Mouse (Mus musculus): ENCODE results near the gene Tmcc2. TPM values are rescaled to one million over a fixed set of nuclear protein-coding genes. Genes with fewer than 3 reads are reported as not detected.
A peak's percentile ranks its signal among the peaks of the same experiment; 100 is the strongest.
"Not testable (repeated sequence)": the region's sequence is repeated elsewhere in the genome, so short reads cannot be mapped to it uniquely, and the experiment has no call there.

The Tmcc2 gene
- polyA plus RNA-seq, 1 experiment from 2014 or later = 10.7 TPM

DNA sequence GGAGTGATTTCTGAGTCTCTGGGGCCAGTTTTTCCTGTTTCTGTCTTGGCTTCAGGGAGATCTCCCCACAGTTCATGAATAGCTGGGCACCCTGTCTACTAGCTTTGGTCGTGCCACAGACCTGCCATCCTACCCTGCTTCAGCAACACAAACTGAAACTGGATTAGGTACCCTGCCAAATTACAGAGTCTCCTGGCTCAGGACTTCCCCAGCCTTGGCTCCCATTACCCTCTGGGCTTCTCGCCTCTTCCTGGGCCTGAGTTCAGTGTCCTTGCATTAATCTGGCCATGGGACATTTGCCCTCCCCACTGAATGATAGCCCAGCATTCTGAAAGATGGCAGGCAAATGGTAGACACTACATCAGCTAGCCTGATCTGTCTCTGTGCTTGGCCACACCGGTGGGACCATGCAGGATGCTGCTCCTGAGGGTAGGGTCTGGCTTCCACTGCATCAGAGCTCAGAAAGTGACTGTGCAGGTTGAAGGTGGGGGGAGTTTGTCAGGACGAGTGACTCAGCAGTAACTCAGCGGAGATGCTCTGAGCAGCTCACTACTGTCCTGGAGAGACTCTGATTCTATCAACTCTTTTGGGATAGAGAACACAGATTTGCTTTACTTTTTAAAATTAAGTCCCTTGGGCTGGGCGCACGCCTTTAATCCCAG lies 26.1 kb downstream of the Tmcc2 start:
- peaks cover 10% of the 10 kb centered on the region for H3K36me3 ChIP-seq
- no peaks in the 10 kb centered on the region for H3K27me3 ChIP-seq
- 79% methylated on average over 7 of the region's 7 CpGs for WGBS
- no peak overlapping the region for H3K9ac ChIP-seq
- H3K4me2 ChIP-seq = no peak overlapping the region
- ATAC-seq (ENCODE audit: borderline replicate concordance, extremely low read depth, low FRiP score, low TSS enrichment) = no peak
- H3K27ac ChIP-seq = no peak overlapping the region
- H3K9me3 ChIP-seq = no peaks in the 10 kb centered on the region
- H3K4me3 ChIP-seq = no peak overlapping the region
- H3K4me1 ChIP-seq = peaks cover 18% of the 10 kb centered on the region; the same call in 1 of the 2 replicates

DNA sequence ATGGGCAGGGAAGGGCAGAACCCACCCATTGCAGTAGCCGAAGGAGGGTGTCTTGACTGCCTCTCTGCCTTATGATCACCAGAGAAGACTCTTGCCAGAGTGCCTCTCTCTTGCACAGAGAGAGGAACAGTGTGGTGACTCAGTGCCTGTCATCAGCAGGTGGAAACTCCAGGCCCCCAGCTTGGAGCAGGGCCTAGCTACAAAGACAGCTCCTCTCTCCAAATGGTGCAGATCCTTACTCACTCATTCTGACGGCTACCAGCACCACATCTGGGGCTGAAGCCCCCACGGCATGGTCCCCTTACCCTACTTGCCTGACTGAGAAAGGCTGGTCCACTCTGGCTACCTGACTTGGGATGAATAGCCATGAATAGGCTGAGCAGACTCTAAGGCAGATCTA lies 26.7 kb downstream of the Tmcc2 start:
- Histone ChIP-seq H3K4me2 (no peak overlapping the region), H3K27ac (no peak overlapping the region), H3K9me3 (no peaks in the 10 kb centered on the region)

DNA sequence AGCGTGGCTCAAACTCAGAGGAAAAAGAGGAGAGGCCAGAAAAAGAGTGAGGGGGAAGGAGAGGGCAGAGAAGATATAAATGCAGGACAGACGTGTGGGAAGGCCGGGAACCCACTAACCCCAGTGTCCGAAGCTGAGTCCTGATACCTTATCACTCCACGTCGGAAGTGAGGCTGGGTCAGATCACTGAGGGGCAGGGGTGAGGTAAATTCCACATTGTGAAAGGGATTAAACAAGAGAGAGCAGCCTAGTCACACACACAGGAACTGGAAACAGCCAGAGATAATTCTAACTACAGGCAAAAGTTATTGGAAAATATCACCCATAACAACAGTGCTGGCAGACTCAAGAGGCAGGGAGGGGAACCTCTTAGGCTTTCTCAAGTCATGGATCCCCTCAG lies 29.1 kb downstream of the Tmcc2 start:
- no peak for ATAC-seq (ENCODE audit: borderline replicate concordance, extremely low read depth, low FRiP score, low TSS enrichment)
- peaks cover 36% of the 10 kb centered on the region for H3K36me3 ChIP-seq
- H3K9ac ChIP-seq = no peak overlapping the region
- 0 out of 2 replicates have a peak, but pooled peaks cover under 1% of the 10 kb centered on the region for H3K4me1 ChIP-seq
- no peak overlapping the region for H3K27ac ChIP-seq
- no peaks in the 10 kb centered on the region for H3K9me3 ChIP-seq
- no peak overlapping the region for H3K4me3 ChIP-seq
- WGBS = 55% methylated on average over 6 of the region's 6 CpGs
- H3K4me2 ChIP-seq = no peak overlapping the region
- H3K27me3 ChIP-seq = no peaks in the 10 kb centered on the region

More for the DNA sequence above, 26.7 kb downstream of the Tmcc2 start:
- 79% methylated on average over 3 of the region's 3 CpGs for WGBS
- no peaks in the 10 kb centered on the region for H3K27me3 ChIP-seq
- peaks cover 15% of the 10 kb centered on the region for H3K36me3 ChIP-seq
- H3K9ac ChIP-seq = no peak overlapping the region
- H3K4me3 ChIP-seq = no peak overlapping the region
- ATAC-seq (ENCODE audit: borderline replicate concordance, extremely low read depth, low FRiP score, low TSS enrichment) = no peak
- peaks cover 12% of the 10 kb centered on the region; the same call in 1 of the 2 replicates for H3K4me1 ChIP-seq

DNA sequence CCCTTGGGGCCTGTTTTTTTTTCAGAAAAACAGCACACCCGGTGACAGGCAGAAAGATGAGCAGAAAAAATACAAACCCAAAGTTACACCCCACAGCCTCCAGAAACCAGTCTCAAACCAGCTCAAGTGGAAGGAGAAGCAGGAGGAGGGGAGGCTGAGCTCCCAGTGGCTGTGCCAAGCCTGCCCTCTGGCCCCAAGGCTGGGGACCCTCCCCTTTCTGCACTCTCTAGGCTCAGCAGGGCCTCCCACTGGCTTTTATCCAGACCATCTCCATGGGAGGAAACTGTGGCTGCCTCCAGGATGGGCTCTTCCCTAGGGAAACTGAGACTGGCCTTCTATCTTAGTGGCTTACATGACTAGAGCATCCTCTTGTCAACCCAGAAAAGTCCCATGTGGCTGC lies 34.2 kb downstream of the Tmcc2 start:
- 41% methylated on average over 1 of the region's 1 CpGs for WGBS
- no peaks in the 10 kb centered on the region for H3K27me3 ChIP-seq
- no peak overlapping the region for H3K4me2 ChIP-seq
- H3K4me3 ChIP-seq = no peak overlapping the region
- H3K36me3 ChIP-seq = peaks cover 36% of the 10 kb centered on the region
- no peak overlapping the region for H3K27ac ChIP-seq
- no peak overlapping the region for H3K9ac ChIP-seq
- H3K4me1 ChIP-seq = peaks cover 15% of the 10 kb centered on the region
- no peaks in the 10 kb centered on the region for H3K9me3 ChIP-seq
- ATAC-seq (ENCODE audit: borderline replicate concordance, extremely low read depth, low FRiP score, low TSS enrichment) = peak; percentile 47; the same call in 1 of the 2 replicates

DNA sequence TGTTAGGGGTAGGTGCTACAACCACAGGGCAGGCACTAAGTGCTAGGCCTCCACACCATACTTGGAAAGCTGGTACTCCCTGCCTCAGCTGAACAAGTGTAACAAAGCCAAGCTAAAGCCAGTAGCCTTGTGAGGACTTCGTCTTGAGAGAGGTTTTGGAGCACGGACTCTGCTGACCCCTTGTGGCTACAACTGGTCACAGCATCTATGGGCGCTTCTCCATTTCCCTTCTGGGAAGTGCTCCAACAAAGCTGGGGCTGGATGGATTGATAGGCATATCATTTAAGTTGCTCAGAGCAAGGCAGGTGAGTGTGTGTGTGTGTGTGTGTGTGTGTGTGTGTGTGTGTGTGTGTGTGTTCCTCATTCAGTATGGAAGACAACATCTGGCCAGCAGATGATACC lies 35.2 kb downstream of the Tmcc2 start:
- Histone ChIP-seq H3K27me3 (no peaks in the 10 kb centered on the region), H3K9me3 (no peaks in the 10 kb centered on the region), H3K9ac (no peak overlapping the region), H3K4me3 (no peak overlapping the region), H3K36me3 (peaks cover 34% of the 10 kb centered on the region), H3K27ac (no peak overlapping the region), H3K4me2 (no peak overlapping the region), H3K4me1 (peaks cover 15% of the 10 kb centered on the region)
- ATAC-seq (ENCODE audit: borderline replicate concordance, extremely low read depth, low FRiP score, low TSS enrichment) = peak; percentile 48; the same call in 1 of the 2 replicates
- 0% methylated on average over 3 of the region's 3 CpGs for WGBS

DNA sequence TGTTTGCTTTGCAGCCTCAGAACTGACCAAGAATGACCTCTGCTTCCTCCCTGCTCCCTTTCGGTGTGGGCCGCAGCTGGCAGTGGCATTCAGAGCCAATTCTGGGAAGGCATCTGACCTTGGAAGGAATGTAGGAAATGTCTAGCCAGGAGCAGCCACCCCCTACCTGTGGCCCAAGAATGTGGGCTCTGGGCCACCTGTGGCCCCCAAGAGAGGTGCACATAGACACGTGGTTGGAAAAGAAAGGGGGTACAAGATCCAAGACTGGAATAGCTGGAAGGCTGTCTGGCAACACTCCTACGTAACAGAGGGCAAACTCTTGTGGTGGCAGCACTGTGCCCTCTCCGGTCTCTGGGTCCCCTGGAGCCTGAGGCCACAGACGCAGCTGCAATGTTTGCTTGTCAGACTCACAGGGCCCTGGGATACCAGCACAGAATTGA lies 35.9 kb downstream of the Tmcc2 start:
- no peak for ATAC-seq (ENCODE audit: borderline replicate concordance, extremely low read depth, low FRiP score, low TSS enrichment)
- no peak overlapping the region for H3K4me2 ChIP-seq
- no peak overlapping the region for H3K4me3 ChIP-seq
- H3K36me3 ChIP-seq = peaks cover 27% of the 10 kb centered on the region
- no peaks in the 10 kb centered on the region for H3K9me3 ChIP-seq
- no peaks in the 10 kb centered on the region for H3K27me3 ChIP-seq
- H3K27ac ChIP-seq = no peak overlapping the region
- no peak overlapping the region for H3K9ac ChIP-seq
- WGBS = 64% methylated on average over 6 of the region's 6 CpGs
- peaks cover 15% of the 10 kb centered on the region for H3K4me1 ChIP-seq

DNA sequence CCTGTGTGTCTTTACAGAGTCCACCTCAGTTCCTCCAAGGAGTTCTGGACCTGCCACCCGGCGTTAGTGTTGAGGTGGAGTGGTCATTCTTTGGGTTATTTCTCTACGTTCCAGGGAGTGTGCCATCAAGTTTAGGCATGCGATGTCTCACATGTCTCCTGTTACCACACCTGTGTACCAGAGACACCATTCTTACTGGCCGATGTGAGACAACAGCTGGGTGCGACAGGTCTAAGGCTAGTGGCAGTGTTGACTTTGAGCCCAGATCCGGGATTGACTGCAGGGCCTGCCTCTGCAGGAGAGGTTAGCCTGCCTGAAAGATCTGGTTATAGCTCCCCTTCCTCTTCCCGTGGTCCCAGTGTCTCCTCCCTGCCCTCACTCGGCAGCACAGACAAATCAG lies 36.8 kb downstream of the Tmcc2 start:
- no peak overlapping the region for H3K4me3 ChIP-seq
- peaks cover 15% of the 10 kb centered on the region for H3K4me1 ChIP-seq
- H3K36me3 ChIP-seq = peaks cover 20% of the 10 kb centered on the region
- no peaks in the 10 kb centered on the region for H3K27me3 ChIP-seq
- H3K9me3 ChIP-seq = no peaks in the 10 kb centered on the region
- WGBS = 74% methylated on average over 9 of the region's 9 CpGs
- ATAC-seq (ENCODE audit: borderline replicate concordance, extremely low read depth, low FRiP score, low TSS enrichment) = no peak
- H3K9ac ChIP-seq = no peak overlapping the region
- H3K27ac ChIP-seq = no peak overlapping the region
- no peak overlapping the region for H3K4me2 ChIP-seq

DNA sequence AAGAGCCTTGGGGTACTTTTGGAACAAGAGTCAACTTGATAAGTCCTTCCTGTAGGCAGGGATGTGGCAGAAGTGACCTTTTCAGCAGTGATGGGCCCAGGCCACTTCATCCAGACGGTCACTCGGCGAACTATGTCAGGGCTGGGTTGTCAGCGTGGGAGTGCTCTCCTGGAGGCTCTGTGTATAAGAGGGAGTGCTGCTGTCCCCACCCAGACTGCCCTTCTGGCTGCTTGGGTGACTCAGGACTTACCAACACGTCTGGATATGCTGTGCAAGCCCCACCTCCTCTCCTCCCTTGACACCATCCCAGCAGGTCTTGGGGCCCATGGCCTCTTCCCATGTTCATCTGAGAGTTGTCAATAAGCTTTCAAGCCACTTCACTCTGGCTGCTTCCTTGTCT lies 37.7 kb downstream of the Tmcc2 start:
- no peak for ATAC-seq (ENCODE audit: borderline replicate concordance, extremely low read depth, low FRiP score, low TSS enrichment)
- 51% methylated on average over 5 of the region's 5 CpGs for WGBS

DNA sequence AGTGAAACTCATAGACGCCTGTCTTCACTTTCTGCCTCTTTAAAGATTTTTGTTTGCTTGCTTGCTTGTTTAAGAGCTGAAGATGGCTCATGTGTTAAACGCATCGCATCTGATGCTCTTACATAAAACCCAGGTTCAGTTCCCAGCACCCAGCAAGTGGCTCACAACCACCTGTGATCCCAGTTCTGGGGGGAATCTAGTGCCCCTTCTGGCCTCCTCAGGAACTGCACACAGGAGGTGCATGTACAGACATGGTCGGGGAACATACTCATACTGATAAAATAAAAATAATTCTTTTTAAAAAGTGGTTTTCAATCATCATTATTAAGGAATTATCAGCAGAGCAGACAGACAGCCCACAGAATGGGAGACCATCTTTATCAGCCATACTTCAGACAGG lies 40.0 kb downstream of the Tmcc2 start:
- Histone ChIP-seq H3K4me1 (peaks cover 21% of the 10 kb centered on the region), H3K27ac (no peak overlapping the region), H3K9me3 (no peaks in the 10 kb centered on the region), H3K36me3 (no peaks in the 10 kb centered on the region), H3K9ac (no peak overlapping the region), H3K4me3 (no peak overlapping the region), H3K4me2 (no peak overlapping the region), H3K27me3 (no peaks in the 10 kb centered on the region)
- WGBS = 88% methylated on average over 4 of the region's 4 CpGs
- no peak for ATAC-seq (ENCODE audit: borderline replicate concordance, extremely low read depth, low FRiP score, low TSS enrichment)

More for the DNA sequence above, 37.7 kb downstream of the Tmcc2 start:
- Histone ChIP-seq H3K4me3 (no peak overlapping the region), H3K4me1 (peaks cover 15% of the 10 kb centered on the region), H3K27ac (no peak overlapping the region), H3K9ac (no peak overlapping the region), H3K27me3 (no peaks in the 10 kb centered on the region), H3K9me3 (no peaks in the 10 kb centered on the region), H3K36me3 (peaks cover 11% of the 10 kb centered on the region; the same call in 1 of the 2 replicates), H3K4me2 (no peak overlapping the region)

DNA sequence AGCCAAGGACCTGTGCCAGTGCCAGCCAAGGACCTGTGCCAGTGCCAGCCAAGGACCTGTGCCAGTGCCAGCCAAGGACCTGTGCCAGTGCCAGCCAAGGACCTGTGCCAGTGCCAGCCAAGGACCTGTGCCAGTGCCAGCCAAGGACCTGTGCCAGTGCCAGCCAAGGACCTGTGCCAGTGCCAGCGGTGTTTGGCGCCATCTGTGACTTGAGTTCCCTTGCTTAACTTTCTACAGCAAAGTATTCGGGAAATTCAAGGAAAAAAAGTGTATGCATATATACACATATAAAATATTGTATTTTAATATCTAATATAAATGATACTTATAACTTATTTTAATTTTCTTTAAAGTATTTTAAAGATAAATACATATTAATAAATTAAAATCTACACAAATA lies 41.5 kb downstream of the Tmcc2 start:
- not testable (repeated sequence) for H3K27me3 ChIP-seq; H3K4me2 ChIP-seq; H3K9me3 ChIP-seq; H3K27ac ChIP-seq; H3K4me3 ChIP-seq; H3K36me3 ChIP-seq; ATAC-seq (ENCODE audit: borderline replicate concordance, extremely low read depth, low FRiP score, low TSS enrichment); H3K9ac ChIP-seq
- WGBS = 87% methylated on average over 3 of the region's 3 CpGs
- peaks cover 14% of the 10 kb centered on the region for H3K4me1 ChIP-seq

DNA sequence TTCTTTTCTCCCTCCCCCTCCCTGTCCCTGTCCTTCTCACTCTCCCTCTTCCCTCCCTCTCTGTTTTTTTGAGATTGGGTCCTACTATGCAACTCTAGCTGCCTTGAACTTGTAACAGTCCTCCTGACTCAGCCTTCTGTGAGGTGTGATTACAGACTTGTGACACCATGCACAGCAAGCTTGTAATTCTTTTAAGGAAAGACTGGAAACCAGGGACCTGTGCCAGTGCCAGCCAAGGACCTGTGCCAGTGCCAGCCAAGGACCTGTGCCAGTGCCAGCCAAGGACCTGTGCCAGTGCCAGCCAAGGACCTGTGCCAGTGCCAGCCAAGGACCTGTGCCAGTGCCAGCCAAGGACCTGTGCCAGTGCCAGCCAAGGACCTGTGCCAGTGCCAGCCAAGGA lies 42.0 kb downstream of the Tmcc2 start:
- not testable (repeated sequence) for H3K9ac ChIP-seq; H3K27me3 ChIP-seq; ATAC-seq (ENCODE audit: borderline replicate concordance, extremely low read depth, low FRiP score, low TSS enrichment); H3K9me3 ChIP-seq; H3K36me3 ChIP-seq; H3K27ac ChIP-seq; H3K4me3 ChIP-seq; H3K4me2 ChIP-seq
- peaks cover 13% of the 10 kb centered on the region; the same call in 1 of the 2 replicates for H3K4me1 ChIP-seq

DNA sequence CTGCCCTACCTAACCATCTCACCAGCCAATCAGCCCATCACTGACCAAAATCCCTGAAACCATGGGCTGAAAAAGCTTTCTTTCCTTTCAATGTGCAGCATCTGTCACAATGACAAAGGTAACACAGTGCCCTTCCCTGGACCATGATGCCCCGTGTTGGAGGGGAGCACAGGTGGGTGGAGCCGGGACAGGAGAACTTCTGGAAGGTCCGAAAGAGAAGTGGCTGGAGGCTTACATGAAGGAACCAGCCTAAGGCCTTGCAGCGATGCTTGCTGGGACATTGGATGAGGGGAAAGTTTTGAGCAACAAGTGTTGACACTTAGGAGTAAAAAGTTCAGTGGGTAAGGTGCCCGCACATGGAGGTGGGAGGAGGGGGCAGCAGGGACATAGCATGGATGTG lies 42.7 kb downstream of the Tmcc2 start:
- no peaks in the 10 kb centered on the region for H3K36me3 ChIP-seq
- H3K4me3 ChIP-seq = no peak overlapping the region
- H3K27ac ChIP-seq = no peak overlapping the region
- H3K4me2 ChIP-seq = no peak overlapping the region
- no peaks in the 10 kb centered on the region for H3K9me3 ChIP-seq
- no peak for ATAC-seq (ENCODE audit: borderline replicate concordance, extremely low read depth, low FRiP score, low TSS enrichment)
- no peaks in the 10 kb centered on the region for H3K27me3 ChIP-seq
- peaks cover 12% of the 10 kb centered on the region; the same call in 1 of the 2 replicates for H3K4me1 ChIP-seq
- WGBS = 80% methylated on average over 5 of the region's 5 CpGs
- H3K9ac ChIP-seq = no peak overlapping the region

All from lung, embryonic 15.5 days (tissue).